Mouse (Mus musculus): ENCODE measurements around the gene Gm10840.

- TF ChIP-seq SRF (IDR thresholded peaks at IDR 0.05; ENCODE audit: control insufficient read depth, insufficient read length, low read depth) = no peak
- TF ChIP-seq MAX (IDR thresholded peaks at IDR 0.05; ENCODE audit: low read depth) = no peak
- no peak for TF ChIP-seq POLR2A (IDR thresholded peaks at IDR 0.05; ENCODE audit: insufficient read length, low read depth)
- TF ChIP-seq CEBPB (IDR thresholded peaks at IDR 0.05; ENCODE audit: insufficient read depth, poor library complexity, severe bottlenecking) = no peak
- TF ChIP-seq MYOG (IDR thresholded peaks at IDR 0.05; ENCODE audit: control insufficient read depth in 1 of 3, insufficient read depth in 1 of 3, insufficient read length in 2 of 3, low read depth in 2 of 3) = no peak
- TF ChIP-seq USF1 (IDR thresholded peaks at IDR 0.05; ENCODE audit: low read depth) = no peak
- no peak for TF ChIP-seq POLR2AphosphoS2 (IDR thresholded peaks at IDR 0.05; ENCODE audit: insufficient read length, low read depth)
- no peak for TF ChIP-seq E2F4 (IDR thresholded peaks at IDR 0.05; ENCODE audit: insufficient read depth)
- no peak for TF ChIP-seq REST (IDR thresholded peaks at IDR 0.05; ENCODE audit: insufficient read depth, insufficient read length)
- no peak for TF ChIP-seq TCF3 (IDR thresholded peaks at IDR 0.05; ENCODE audit: insufficient read length, low read depth)
These were observed 13.7 kb downstream of the Gm10840 start for GRCm38 (mm10) chr11:106174372-106174771.

Data from myocyte (in vitro differentiated cells).